Mouse (Mus musculus): ENCODE data around the gene Ttll9.

GRCm38 (mm10) chr2:153043886-153044285, 81.6 kb downstream of the Ttll9 start:
- TF ChIP-seq POLR2A (IDR thresholded peaks at IDR 0.05; ENCODE audit: insufficient read length, low read depth) (no peak), MAX (IDR thresholded peaks at IDR 0.05; ENCODE audit: low read depth) (no peak), MYOD1 (IDR thresholded peaks at IDR 0.05; ENCODE audit: control insufficient read depth in 1 of 3, insufficient read length in 2 of 3, low read depth in 2 of 3) (no peak), MYOG (IDR thresholded peaks at IDR 0.05; ENCODE audit: control insufficient read depth in 1 of 3, insufficient read depth in 1 of 3, insufficient read length in 2 of 3, low read depth in 2 of 3) (no peak), USF1 (IDR thresholded peaks at IDR 0.05; ENCODE audit: low read depth) (no peak)
